Mouse (Mus musculus) cerebellum, postnatal 36 days (tissue): ENCODE measurements at regions not wholly inside any gene's neighbourhood (a gene's known extent, or its start where the extent isn't known, plus 50 kb on each side); places are given as distances from the start of the nearest gene placed in this dataset.

Experiments
- DNase-seq, 2 experiments: peaks; one replicate each; pipeline ENCODE4 v3.0.0; 2021 to 2022; ENCODE audit warnings: mixed read lengths in 2 of 2

GRCm38 (mm10) chr1:91742031-91742430 lies 59.2 kb upstream of the Twist2 start:
- DNase-seq: no peak

GRCm38 (mm10) chr1:91742914-91743313 lies 58.3 kb upstream of the Twist2 start:
- DNase-seq: no peak

DNA sequence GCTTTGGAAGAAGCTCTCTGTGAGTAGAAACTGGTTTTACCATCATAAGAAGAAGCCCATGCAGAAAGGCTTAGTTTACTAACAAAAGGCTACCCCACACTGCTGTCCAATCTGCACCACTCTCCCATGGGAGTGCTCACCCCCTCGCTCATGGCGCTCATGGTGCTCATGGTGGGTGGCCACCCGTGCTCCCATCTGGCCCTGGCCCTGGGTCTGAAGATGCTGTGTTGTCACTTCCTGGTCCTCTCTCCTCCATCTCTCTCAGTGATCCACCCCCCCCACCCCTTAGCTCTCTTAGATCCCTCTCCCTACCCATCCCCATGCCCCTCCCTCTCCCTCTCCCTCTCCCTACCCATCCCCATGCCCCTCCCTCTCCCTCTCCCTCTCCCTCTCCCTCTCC lies 57.2 kb upstream of the Twist2 start:
- DNase-seq: no peak

DNA sequence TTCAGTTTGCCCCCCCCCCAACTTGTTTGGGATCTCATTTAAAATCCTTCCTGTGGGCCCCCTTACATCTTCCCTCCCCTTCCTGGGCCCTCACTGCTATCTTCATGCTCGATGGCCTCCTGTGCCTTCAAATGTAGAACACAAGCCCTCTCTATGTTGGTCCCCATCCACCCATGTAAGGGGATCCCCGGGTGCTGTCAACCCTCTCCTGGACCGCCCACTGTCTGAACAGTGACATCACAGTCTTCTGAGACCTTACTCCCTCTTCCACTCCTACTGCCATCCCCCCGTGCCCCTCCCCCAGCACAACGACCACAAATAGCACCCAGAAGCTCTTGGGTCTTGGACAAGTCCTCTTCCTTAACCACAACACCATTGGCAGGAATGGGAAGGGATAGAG lies 56.6 kb upstream of the Twist2 start:
- DNase-seq: no peak

GRCm38 (mm10) chr1:91747583-91747982 lies 53.7 kb upstream of the Twist2 start:
- DNase-seq: no peak
